In the genomic region with DNA sequence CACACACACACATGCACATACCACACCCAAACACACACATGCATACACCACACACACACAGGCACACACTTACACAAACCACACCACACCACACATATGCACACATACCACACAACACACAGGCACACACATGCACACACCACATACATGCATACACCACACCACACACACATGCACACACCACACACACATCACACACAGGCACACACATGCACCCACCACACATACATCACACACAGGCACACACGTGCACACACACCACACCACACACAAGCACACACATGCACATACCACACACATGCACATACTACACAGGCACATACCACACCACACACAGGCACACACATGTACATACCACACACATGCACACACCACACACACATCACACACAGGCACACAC, we compare ENCODE assay signal across 19 mouse cellular contexts.
A peak's percentile ranks its signal among the peaks of the same experiment; 100 is the strongest.
DNase-seq lines count a peak whose midpoint lies in the region; ATAC-seq and TF ChIP-seq lines count a peak whose summit lies in the region.
"Had no signal": no experiment of that assay in that cellular context is flagged by ENCODE, and none has a peak within 500 bp of the region (broad histone marks: within the 10 kb centered on the region; RNA-seq: fewer than 3 reads in every experiment).

No protein-coding gene starts in this region.

- no peak overlapping the region for H3K9ac ChIP-seq in limb, embryonic 11.5 days (ENCODE audit: low read length)
- H3K9ac ChIP-seq: embryonic facial prominence, embryonic 12.5 days; forebrain, embryonic 15.5 days; heart, embryonic 15.5 days had no signal

- no peaks in the 10 kb centered on the region for H3K9me3 ChIP-seq in limb, embryonic 11.5 days (ENCODE audit: control insufficient read depth, low read length)
- H3K9me3 ChIP-seq in limb, embryonic 10.5 days (replicated peaks) = no peaks in the 10 kb centered on the region
- H3K9me3 ChIP-seq in G1E (replicated peaks) = peaks cover 76% of the 10 kb centered on the region
- H3K9me3 ChIP-seq: embryonic facial prominence, embryonic 12.5 days; forebrain, embryonic 15.5 days; heart, embryonic 10.5 days; heart, embryonic 15.5 days had no signal

- no peak for TF ChIP-seq POLR2A in bone marrow, adult 2 months (IDR thresholded peaks at IDR 0.05; ENCODE audit: borderline replicate concordance, control insufficient read depth, low read depth, low read length)

- DNase-seq in limb, embryonic 11.5 days (ENCODE audit: low spot score) = no peak
- no peak for DNase-seq in limb, embryonic 10.5 days (ENCODE audit: low spot score)
- DNase-seq in G1E (ENCODE audit: low spot score) = no peak
- no peak for DNase-seq in embryo, embryonic 11 days
- DNase-seq: adrenal gland, postnatal 14 days; cerebellum, adult 2 months; cerebellum, postnatal 10 days; gastrocnemius, postnatal 36 days; heart, adult 11 months; heart, postnatal 36 days had no signal

- H3K27ac ChIP-seq in limb, embryonic 11.5 days (replicated peaks; ENCODE audit: low read depth, low read length) = no peak overlapping the region
- no peak overlapping the region for H3K27ac ChIP-seq in limb, embryonic 10.5 days
- no peak overlapping the region for H3K27ac ChIP-seq in bone marrow, adult 2 months (ENCODE audit: control insufficient read depth, insufficient read depth, low read depth, low read length, poor library complexity)
- H3K27ac ChIP-seq: embryonic facial prominence, embryonic 12.5 days; forebrain, embryonic 15.5 days; hindbrain, postnatal 0 days had no signal

- TF ChIP-seq CTCF in G1E (IDR thresholded peaks at IDR 0.05; ENCODE audit: low read depth, low read length) = 0 out of 2 replicates have a peak, but pooled peaks have one; percentile 11
- peak; percentile 5; the same call in 1 of the 2 replicates for TF ChIP-seq CTCF in bone marrow, adult 2 months (IDR thresholded peaks at IDR 0.05; ENCODE audit: control insufficient read depth, insufficient read depth, low read length)

- no peaks in the 10 kb centered on the region for H3K4me1 ChIP-seq in limb, embryonic 11.5 days (ENCODE audit: control insufficient read depth, insufficient read depth, low read length)
- no peaks in the 10 kb centered on the region for H3K4me1 ChIP-seq in limb, embryonic 10.5 days
- H3K4me1 ChIP-seq in G1E (ENCODE audit: insufficient read depth, low read depth, low read length) = no peaks in the 10 kb centered on the region
- peaks cover 2% of the 10 kb centered on the region; the same call in 1 of the 2 replicates for H3K4me1 ChIP-seq in bone marrow, adult 2 months (ENCODE audit: control insufficient read depth, insufficient read depth, low read length)
- H3K4me1 ChIP-seq: embryonic facial prominence, embryonic 12.5 days; forebrain, embryonic 15.5 days had no signal

- 79% methylated on average over 1 of the region's 1 CpGs for WGBS in limb, embryonic 11.5 days
- 93% methylated on average over 1 of the region's 1 CpGs for WGBS in limb, embryonic 10.5 days
- WGBS in bone marrow, adult 2 months = 70% methylated on average over 1 of the region's 1 CpGs

- H3K4me3 ChIP-seq in limb, embryonic 11.5 days (ENCODE audit: low read depth, low read length) = no peak overlapping the region
- H3K4me3 ChIP-seq in limb, embryonic 10.5 days = no peak overlapping the region
- H3K4me3 ChIP-seq in G1E (ENCODE audit: low read depth, low read length) = peak overlapping the region; percentile 50; the same call in 1 of the 2 replicates
- H3K4me3 ChIP-seq in bone marrow, adult 2 months (replicated peaks; ENCODE audit: control insufficient read depth, low read depth, low read length) = no peak overlapping the region
- H3K4me3 ChIP-seq: embryonic facial prominence, embryonic 12.5 days; forebrain, embryonic 15.5 days; heart, embryonic 10.5 days; heart, embryonic 15.5 days had no signal

- ATAC-seq in limb, embryonic 11.5 days (ENCODE audit: insufficient number of reproducible peaks, low FRiP score, low TSS enrichment, low read depth) = 0 out of 2 replicates have a peak, but pooled peaks have one; percentile 31
- ATAC-seq in G1E (ENCODE audit: extremely low read depth, insufficient number of reproducible peaks, low FRiP score, poor library complexity, severe bottlenecking) = no peak
- no peak for ATAC-seq in megakaryocyte-erythroid progenitor cell, adult 5-6 weeks (replicated peaks; ENCODE audit: low FRiP score, low TSS enrichment, poor library complexity, severe bottlenecking)
- ATAC-seq: activated CD4-positive, CD25-positive, alpha-beta regulatory T cell, adult 4 months; forebrain, embryonic 15.5 days; hindbrain, postnatal 0 days; Patski had no signal

- H3K4me2 ChIP-seq in limb, embryonic 11.5 days (ENCODE audit: low read depth, severe bottlenecking) = no peak overlapping the region
- H3K4me2 ChIP-seq: embryonic facial prominence, embryonic 12.5 days; forebrain, embryonic 15.5 days; heart, embryonic 15.5 days had no signal

- no peaks in the 10 kb centered on the region for H3K36me3 ChIP-seq in limb, embryonic 11.5 days (ENCODE audit: control insufficient read depth, insufficient read depth, low read length)
- no peaks in the 10 kb centered on the region for H3K36me3 ChIP-seq in limb, embryonic 10.5 days
- H3K36me3 ChIP-seq in G1E (replicated peaks) = no peaks in the 10 kb centered on the region
- H3K36me3 ChIP-seq: embryonic facial prominence, embryonic 12.5 days; forebrain, embryonic 15.5 days; heart, embryonic 10.5 days; heart, embryonic 15.5 days had no signal

- H3K27me3 ChIP-seq in limb, embryonic 11.5 days (ENCODE audit: control insufficient read depth, insufficient read depth, low read length) = no peaks in the 10 kb centered on the region
- no peaks in the 10 kb centered on the region for H3K27me3 ChIP-seq in limb, embryonic 10.5 days (ENCODE audit: low read depth, poor library complexity, severe bottlenecking)
- no peaks in the 10 kb centered on the region for H3K27me3 ChIP-seq in G1E (ENCODE audit: insufficient read depth, low read length)
- H3K27me3 ChIP-seq: embryonic facial prominence, embryonic 12.5 days; forebrain, embryonic 15.5 days; heart, embryonic 15.5 days; Patski had no signal
